Mouse (Mus musculus) left cerebral cortex, adult 9 months (tissue): ENCODE data around the gene Srpr.

Experiments used
- DNase-seq, 2 experiments: peaks; one replicate each; pipeline ENCODE4 v3.0.0; 2022; ENCODE audit warnings: low spot score in 2 of 2

Gene Srpr

GRCm38 (mm10) chr9:35199772-35200471 lies at the start of gene Srpr, which contains the start of gene Tirap:
Gene Srpr (plus strand): TSS chr9:35200175.
Gene Tirap (minus strand): TSS chr9:35200291.
- DNase-seq, result peak in 1 of 2 experiments; percentile 83

- no peak for DNase-seq
Observed at GRCm38 (mm10) chr9:35152923-35153322, 47.1 kb upstream of the Srpr start.

- peak in 1 of 2 experiments; percentile 40 for DNase-seq
Observed at GRCm38 (mm10) chr9:35156002-35156710, 43.8 kb upstream of the Srpr start.

- no peak for DNase-seq
Observed at GRCm38 (mm10) chr9:35156862-35157261, 43.1 kb upstream of the Srpr start.

- DNase-seq, result no peak
Observed at GRCm38 (mm10) chr9:35158477-35158876, 41.5 kb upstream of the Srpr start.

- no peak for DNase-seq
Observed at GRCm38 (mm10) chr9:35160662-35161061, 39.3 kb upstream of the Srpr start.

- no peak for DNase-seq
Observed at GRCm38 (mm10) chr9:35161721-35162120, 38.3 kb upstream of the Srpr start.

GRCm38 (mm10) chr9:35163011-35163690 lies 36.8 kb upstream of the Srpr start:
- DNase-seq, result no peak

- DNase-seq, result no peak
Observed at GRCm38 (mm10) chr9:35164142-35164874, 35.7 kb upstream of the Srpr start.

GRCm38 (mm10) chr9:35166144-35166797 lies 33.7 kb upstream of the Srpr start:
- no peak for DNase-seq

GRCm38 (mm10) chr9:35166798-35167635 lies 33.0 kb upstream of the Srpr start:
- DNase-seq, result no peak

GRCm38 (mm10) chr9:35170071-35170470 lies 29.9 kb upstream of the Srpr start:
- no peak for DNase-seq

GRCm38 (mm10) chr9:35173331-35173730 lies 26.6 kb upstream of the Srpr start:
- no peak for DNase-seq

- DNase-seq, result peak; percentile 89 to 97
Observed at GRCm38 (mm10) chr9:35175251-35176123, 24.5 kb upstream of the Srpr start, which contains the start of gene Dcps. Gene Dcps (minus strand): TSS chr9:35176061.

GRCm38 (mm10) chr9:35176124-35176659 lies 23.8 kb upstream of the Srpr start:
- no peak for DNase-seq

GRCm38 (mm10) chr9:35182832-35183231 lies 17.1 kb upstream of the Srpr start:
- no peak for DNase-seq

GRCm38 (mm10) chr9:35183359-35183758 lies 16.6 kb upstream of the Srpr start:
- DNase-seq, result no peak

GRCm38 (mm10) chr9:35186430-35186829 lies 13.5 kb upstream of the Srpr start:
- no peak for DNase-seq

GRCm38 (mm10) chr9:35187351-35187903 lies 12.5 kb upstream of the Srpr start:
- no peak for DNase-seq
